Mouse (Mus musculus) adrenal gland, postnatal 36 days (tissue): ENCODE data around the gene Commd1. TPM values are rescaled to one million over a fixed set of nuclear protein-coding genes. Genes with fewer than 3 reads are reported as not detected.

Experiments
- DNase-seq, 2 experiments: peaks; one replicate each; pipeline ENCODE4 v3.0.0; 2021; ENCODE audit warnings: mixed read lengths in 1 of 2
- total RNA-seq, 2 experiments: library from RNA; stranded (reverse); gene quantifications; 2 replicates each; pipeline ENCODE4 v1.2.3; 2021

Gene Commd1
- total RNA-seq, 2 experiments from 2014 or later = 103 to 121 TPM

DNA sequence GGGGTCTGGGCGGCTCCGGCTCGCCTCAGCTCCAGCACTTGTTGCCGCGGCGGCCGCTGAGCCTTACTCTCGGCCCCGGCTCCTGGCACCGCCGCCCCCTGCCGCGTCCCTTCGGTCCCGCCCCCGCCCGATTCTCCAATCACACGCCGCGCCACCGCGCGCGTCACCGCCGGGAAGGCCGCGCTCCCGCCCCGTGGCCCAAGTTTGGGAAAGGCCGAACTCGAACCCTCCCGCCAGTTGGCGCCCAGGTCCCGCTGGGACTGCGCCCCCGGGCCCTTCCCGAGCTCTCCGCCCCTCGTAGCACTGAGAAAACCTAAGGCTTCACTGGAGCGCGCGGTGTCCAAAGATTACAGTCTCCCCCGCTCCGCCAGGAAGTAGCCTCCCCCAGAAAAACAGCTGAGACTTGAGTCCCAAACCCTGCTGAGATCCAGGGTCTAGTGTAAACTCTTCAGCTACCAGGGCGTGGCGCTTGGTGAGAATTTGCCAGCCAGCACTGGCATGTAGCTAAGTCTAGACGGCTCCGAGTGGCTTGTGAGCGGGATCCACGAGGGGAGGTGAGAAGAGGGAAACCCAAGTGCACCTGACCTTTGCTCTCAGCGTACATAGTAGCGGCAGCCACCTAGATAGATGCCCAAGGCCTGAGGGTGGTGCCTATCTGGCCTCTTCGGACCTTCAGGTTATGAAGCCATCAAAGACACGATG lies 122.4 kb downstream of the Commd1 start:
- peak; percentile 94 to 95 for DNase-seq

DNA sequence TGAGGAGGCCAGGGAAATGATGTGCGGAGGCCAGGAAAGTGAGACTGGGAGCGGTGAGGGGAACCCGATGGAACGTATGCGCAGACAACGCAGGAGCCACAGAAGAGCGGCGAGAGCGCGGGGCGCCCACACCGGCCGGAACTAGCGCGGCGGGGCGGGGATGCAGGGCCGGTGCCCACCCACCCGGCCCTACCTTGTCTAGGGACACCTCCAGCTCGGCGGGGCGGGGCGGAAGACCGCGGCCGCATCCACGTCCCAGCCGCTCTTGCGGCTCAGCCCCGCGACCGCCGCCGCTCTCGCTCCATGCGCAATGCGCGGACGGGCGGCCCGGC lies 122.9 kb downstream of the Commd1 start:
- DNase-seq = no peak

DNA sequence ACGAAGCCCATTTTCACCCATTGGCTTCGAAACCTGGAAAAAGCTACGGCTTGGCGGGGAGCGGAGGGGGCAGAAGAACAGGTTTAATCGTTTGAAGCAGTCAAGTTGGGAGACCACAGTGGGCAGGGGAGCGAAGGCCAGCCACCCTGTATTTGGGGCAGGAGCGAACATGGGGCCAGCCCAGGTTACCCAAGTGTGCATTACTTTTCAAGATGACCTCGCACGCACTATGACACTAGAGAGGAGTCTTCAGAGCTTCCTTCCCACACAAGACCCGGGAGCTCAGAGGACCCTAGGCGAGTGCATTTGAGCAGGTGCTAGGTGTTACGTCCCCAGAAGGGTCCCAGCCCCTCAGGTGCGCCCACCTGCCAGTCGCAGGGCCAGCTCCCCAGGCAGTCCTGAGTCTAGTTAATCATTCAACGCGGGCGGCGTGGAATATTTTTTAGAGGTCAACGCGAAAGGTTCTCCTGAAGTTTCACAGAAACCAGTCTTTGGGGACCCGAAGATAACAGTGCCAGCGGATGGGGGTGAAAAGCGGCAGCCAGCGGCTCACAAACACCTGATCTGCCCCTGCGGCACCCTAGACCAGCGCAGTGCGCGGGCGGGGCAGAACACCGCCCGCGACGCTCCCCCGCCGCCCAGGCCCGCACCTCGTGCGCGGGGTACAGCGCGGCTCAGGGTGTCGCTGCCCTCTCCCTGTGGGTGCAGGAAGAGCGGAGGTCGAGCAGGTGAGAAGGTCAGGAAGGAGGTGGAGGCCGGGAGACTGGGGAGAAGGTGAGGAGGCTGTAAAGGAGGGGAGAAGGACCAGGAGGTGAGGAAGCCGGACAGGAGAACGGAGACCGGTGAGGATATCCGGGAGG lies 123.5 kb downstream of the Commd1 start:
- peak; percentile 41 to 46 for DNase-seq

DNA sequence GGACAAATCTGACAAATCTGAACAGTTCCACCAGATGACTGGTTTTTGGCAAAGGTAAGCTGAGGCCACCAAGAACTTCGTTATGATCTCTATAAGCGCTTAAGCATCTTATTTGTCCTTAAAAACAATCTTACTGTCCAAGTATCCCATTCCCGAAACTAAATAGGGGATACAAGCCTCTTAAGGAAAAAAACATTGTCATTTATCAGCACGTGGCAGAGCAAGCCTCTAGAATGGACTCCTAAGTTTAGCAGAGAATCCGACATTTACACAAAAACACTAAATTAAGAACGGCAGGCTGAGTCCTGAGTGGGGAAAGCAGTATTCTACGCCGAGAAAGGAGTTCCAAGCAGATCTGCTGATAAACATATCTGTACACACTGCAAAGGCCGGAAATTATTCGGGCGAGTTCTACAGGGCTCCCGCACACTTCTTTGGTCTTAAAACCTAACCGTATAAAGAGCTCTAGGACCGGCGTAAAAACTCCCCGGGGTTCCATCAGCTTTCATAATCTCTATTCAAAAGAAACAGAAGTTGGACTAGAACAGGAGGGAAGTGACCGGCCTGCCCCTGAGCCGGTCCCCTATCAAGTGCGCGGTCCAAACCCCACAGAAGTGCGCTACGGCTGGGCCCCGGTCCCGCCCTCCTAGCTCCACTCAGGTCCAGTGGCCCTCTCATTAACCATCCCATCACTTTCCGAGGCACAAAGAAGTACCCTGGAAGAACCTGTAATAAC lies 124.3 kb downstream of the Commd1 start:
- peak; percentile 55 to 70 for DNase-seq

DNA sequence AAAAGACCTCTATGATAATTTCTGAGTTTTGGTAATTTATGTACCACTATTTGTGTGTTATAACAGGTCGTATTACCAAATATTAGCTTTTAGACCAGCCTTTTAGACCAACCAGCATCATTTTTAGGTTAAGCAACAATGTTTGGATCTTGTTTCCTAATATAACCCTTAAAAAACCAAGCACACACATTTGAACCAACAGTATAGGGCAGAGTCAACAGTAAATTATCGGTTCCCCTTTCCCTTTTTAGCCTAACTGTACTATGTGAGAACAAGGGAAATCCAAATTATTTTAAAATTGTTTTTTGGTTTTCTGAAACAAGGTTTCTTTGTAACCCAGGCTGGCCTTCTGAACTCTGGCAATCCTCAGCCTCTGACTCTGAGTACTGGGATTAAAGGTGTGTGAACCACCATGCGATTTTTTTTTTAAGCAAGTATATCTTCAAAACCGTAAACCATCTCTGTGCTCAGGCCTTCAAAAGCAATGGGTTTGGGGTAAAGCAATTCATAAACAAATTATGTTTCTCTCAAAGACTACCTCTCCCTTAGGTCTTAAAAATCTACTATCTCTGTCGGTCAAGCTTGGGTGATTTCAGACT lies 125.0 kb downstream of the Commd1 start:
- DNase-seq = no peak

DNA sequence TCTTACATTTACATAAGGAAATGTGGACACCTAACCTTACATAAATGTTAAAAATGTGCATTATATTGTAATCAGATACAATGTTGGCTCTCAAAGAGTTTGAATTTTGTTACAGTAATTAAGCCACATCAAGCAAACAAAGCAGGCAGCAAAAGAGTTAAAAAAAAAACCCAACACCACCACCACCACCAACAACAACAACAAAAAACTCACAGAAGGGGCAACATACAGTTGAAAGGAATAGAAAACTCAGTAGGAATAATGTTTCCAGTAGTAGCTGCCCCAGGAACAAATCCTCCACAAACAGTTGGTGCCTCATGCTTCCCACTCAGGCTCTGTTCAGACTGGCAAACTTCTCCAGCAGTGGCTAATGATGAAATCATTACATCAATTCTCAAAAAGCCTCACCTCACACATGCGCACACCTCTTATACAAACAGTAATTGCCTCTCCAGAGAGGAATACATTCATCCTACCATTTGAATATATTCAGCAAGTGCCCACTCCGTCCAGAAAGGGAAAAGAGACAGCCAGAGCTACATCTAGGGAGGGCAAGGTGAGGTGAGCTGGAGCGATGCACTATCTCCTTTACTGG lies 125.7 kb downstream of the Commd1 start:
- no peak for DNase-seq

DNA sequence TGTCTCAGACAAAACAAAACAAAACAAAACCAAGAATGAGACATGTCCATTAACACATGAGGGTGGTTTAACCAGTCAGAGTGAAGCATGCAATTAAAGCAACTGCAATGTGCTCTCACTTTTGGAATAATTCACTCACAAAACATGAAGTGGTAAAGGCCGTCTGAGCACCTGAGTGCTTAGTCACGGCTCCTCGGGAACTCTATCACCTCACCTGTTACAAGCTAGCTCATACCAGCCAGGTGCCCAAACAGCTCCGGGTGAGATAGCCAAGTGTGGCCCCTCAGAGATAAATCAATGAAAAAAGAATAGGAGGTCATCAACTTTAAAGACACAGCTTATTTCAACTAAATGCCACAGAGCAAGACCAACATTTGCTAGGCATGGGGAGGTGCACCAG lies 127.6 kb downstream of the Commd1 start:
- no peak for DNase-seq

DNA sequence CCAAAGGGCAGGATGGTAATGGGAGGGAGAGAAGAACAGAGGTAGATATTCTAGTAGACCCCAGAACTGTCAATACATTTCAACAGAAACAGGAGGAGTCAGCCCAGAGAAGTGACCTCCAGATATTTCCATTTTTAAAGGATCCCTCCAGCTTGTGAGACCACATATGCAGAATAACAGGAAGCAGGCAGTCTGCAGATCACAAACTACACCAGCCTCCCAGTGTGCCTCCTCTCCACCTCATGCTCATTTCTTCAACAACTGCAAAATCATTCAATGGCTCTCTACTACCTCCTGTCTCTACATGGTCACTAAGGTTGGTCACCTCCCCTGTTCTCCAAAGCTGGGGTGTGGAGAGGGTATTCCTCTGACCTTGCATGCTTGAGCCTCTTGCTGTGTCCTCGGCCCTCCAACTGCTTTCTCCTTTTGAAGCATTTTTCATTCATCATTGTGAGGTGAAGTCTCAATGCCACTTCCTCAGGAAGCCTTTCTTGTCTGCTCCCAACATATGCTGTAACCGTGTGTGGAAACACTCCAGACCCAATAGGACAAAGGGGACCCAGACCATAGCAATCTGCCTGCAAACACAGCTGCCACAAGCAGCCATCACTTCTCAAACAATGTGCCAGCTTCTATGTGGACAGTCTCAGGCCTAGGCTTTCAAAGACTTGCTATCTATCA lies 128.6 kb downstream of the Commd1 start:
- peak; percentile 47 to 50 for DNase-seq

DNA sequence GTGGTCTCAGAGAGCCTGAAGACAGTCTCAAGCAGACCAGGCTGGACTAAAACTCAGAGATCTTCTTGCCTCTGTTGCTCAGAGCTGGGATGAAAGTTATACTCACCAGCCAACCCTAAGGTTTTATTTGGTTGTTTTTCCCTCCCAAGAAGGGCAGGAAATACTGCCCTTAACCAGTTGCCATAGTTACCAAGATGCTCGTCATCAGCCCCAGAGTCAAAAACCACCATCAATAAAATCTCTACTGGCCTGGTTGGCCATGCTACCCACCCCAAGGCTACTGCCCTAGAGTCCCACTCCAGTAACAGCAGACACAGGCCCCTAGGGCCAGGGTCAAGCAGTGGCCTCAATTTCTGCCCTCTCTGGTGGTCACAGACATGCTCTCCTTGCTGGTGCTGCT lies 129.7 kb downstream of the Commd1 start:
- no peak for DNase-seq

DNA sequence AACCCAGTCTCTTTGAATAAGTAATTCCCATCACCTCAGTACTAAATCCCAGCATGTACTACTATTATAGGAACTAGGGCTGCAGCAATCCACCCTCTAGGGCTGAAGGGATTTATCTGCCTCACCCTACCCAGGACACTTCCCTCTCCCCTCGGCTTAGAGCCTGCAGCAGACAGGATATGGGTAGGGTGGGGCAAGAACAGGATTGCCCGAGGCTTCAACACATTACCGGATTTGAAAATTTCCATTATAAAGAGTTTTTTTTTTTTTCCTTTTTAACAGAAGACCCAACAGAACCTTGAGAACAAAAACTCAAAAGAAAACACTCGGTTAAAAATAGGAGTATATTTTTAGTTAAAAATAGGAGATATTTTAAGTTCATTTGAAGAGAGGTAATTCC lies 130.8 kb downstream of the Commd1 start:
- no peak for DNase-seq

DNA sequence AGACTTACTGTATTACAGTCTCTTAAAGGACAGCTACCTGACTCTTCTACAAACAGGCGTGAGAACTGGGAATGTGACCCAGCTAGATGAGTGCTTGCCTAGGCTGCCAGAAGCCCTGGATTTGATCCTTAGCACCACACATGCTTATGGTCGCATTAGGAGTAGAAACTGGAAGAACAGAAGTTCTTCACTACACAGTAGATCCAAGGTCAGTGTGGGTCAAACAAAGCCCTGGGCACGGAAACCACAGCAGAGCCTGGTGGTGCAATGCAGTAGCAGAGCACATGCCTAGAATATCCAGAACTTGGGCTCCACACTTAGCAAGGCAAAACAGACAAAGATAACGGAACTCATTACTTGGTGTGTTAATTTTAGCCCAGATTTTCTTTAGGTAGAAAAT lies 132.1 kb downstream of the Commd1 start:
- DNase-seq = peak in 1 of 2 experiments; percentile 53

DNA sequence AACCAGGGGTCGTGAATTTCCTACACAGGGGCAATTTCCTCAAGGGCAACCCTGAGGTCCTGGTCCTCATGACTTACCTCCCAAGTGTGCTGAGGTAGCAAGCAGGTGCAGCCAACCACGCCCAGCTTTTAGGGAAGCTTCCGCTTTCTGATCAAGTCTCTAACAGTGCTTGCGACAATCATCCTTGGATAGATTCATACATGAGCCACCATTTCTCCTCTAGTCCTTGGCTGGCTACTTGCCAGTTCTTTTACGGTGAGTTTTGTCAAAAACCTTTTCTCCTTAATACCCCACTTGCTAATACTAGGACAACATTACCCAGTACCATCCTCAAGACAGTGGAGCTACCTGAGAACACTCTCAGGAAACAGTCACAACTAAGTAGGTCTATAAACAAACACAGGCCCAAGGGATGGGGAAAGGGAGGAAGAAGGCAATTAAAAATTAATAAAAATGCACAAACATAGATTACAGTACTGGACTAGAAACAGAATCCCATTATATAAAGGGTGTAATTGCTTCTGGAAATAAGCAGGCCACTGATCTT lies 133.5 kb downstream of the Commd1 start:
- DNase-seq = no peak

DNA sequence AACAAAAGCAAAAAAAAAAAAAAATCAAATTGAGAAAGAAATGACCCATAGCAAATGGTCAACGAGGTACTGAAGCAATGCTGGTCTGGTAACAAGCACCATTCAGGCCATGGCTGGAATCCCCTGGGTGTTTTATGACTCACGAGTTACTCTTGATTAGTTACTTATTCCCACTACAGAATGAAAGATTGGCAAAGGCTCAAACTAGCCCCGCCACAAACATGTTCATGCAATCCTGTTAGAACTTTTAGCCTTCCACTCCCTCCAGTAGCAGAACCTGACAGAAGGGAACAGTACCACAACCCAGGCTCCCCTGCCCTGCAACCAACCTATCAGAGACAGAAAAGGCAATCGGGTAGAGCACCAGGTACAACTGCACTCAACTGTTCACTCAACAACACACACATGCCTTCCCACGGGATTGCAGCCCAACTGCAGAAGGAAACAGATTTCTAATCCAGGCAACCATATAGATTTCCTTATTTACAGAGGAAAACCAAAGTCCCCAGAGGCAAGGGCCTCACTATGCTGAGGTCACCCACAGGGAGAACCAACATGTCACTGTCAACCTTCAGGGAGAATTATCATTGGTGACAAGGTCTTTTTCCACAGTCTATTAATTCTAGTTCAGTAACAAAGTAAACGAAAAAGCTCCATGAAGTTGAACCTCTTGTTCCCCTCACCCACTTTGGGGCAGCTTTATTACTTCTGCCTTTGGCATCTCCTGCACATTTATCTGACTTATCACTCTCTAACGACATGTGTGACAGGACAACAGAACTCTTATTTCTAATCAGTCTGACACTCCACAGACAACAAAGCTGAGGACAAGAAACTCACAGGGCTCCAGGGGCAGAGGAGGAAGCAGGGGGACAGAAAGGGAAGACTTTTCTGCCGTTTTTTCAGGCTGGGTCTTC lies 134.2 kb downstream of the Commd1 start:
- DNase-seq = no peak

DNA sequence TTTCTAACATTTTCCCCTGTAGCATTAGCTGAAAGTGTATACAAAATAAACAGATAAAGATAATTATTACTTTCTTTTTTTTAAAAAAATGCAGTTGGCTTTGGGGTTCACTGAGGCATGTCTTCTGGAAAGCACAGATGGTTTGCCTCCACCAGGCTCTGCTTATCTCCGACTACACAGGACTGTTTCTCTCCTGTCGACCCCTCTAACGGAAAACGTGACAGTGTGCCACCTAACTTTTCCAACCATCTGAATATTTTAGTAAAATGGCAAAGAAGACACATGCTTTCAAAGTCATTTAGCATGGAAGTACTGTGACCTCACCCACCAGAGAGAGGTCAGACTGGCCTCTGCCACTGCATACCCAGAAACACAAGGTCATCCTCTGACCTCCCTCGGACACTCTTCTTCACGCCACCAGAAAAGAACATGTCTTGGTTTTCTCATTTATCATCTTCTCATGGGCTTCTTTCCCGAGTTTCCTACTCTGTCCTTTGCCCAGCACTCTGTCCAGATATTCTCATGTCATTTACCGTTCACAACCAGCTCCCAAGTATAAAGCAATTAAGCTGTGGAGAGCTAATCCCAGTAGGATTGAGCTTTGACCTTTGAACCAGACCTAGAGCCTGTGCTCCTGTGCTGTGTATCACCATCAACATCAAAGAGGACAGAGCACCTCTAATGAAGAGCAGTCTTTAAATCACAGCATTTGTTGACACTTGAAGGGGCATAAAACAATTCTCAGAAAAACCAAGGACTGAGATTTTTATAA lies 135.0 kb downstream of the Commd1 start:
- DNase-seq = no peak

Other genes starting within 250 kb of the Commd1 start
- 10 to 100 TPM; 35.9 to 62.8 TPM for gene B3gnt2, start 121.4 kb downstream of the Commd1 start, total RNA-seq
- gene Zrsr1, start 10.4 kb downstream of the Commd1 start, total RNA-seq = 10 to 100 TPM; 38.9 to 41.9 TPM
- 10 to 100 TPM; 28.5 to 55.4 TPM for gene Gm28048, start 292 bp downstream of the Commd1 start, total RNA-seq
- 100 to 1,000 TPM; 186 to 249 TPM for gene Cct4, start 8.1 kb upstream of the Commd1 start, total RNA-seq
- gene Fam161a, start 25.1 kb upstream of the Commd1 start, total RNA-seq = 10 to 100 TPM; 20.4 to 34.5 TPM